Mouse (Mus musculus) MEL (cell line): ENCODE data around the gene Lrp4. TPM values are rescaled to one million over a fixed set of nuclear protein-coding genes. Genes with fewer than 3 reads are reported as not detected.
A peak's percentile ranks its signal among the peaks of the same experiment; 100 is the strongest.

Experiments
- DNase-seq: peaks from one replicate; pipeline ENCODE4 v3.0.0; 2011; ENCODE audit warnings: low read depth, low spot score
- H3K27ac ChIP-seq: 2 replicates; pipeline ENCODE4 v1.5.1; 2012; ENCODE audit warnings: low read depth, mild to moderate bottlenecking, control low read depth, low read length, moderate library complexity; ENCODE audit not compliant: control insufficient read depth
- H3K27me3 ChIP-seq, 2 experiments: fragments of 150-350 bp in 1 of 2; sonication (generic) in 1 of 2; 2 replicates each; pipeline ENCODE4 v1.6.1; 2012; ENCODE audit warnings: low read length in 2 of 2, mild to moderate bottlenecking in 2 of 2, improper control_type of control experiment in 1 of 2, moderate library complexity in 1 of 2; ENCODE audit not compliant: insufficient read depth in 2 of 2, control insufficient read depth in 1 of 2
- H3K36me3 ChIP-seq, 2 experiments: 2 replicates each; pipeline ENCODE4 v1.6.1; 2012 to 2014; ENCODE audit warnings: low read length in 2 of 2, improper control_type of control experiment in 1 of 2, inconsistent platforms in 1 of 2, mild to moderate bottlenecking in 1 of 2; ENCODE audit not compliant: insufficient read depth in 2 of 2, control insufficient read depth in 1 of 2
- H3K4me1 ChIP-seq, 2 experiments: fragments of 150-350 bp in 1 of 2; sonication (generic) in 1 of 2; 2 replicates each; pipeline ENCODE4 v1.6.1; 2012; ENCODE audit warnings: low read length in 2 of 2, improper control_type of control experiment in 1 of 2, mild to moderate bottlenecking in 1 of 2; ENCODE audit not compliant: insufficient read depth in 2 of 2, control insufficient read depth in 1 of 2
- H3K4me3 ChIP-seq, 2 experiments: fragments of 150-350 bp in 1 of 2; sonication (generic) in 1 of 2; 2 replicates each; pipeline ENCODE4 v1.5.1; 2012; ENCODE audit warnings: low read depth in 2 of 2, low read length in 2 of 2, mild to moderate bottlenecking in 2 of 2, moderate library complexity in 2 of 2, control low read depth in 1 of 2, improper control_type of control experiment in 1 of 2; ENCODE audit not compliant: control insufficient read depth in 1 of 2, insufficient read depth in 1 of 2
- H3K79me2 ChIP-seq: 2 replicates; pipeline ENCODE4 v1.6.1; 2012; ENCODE audit warnings: mild to moderate bottlenecking, low read length, moderate library complexity; ENCODE audit not compliant: control insufficient read depth, poor library complexity, insufficient read depth
- H3K9ac ChIP-seq: 2 replicates; pipeline ENCODE4 v1.6.1; 2012; ENCODE audit warnings: low read depth, mild to moderate bottlenecking, control low read depth, low read length, moderate library complexity; ENCODE audit not compliant: control insufficient read depth, poor library complexity, severe bottlenecking
- H3K9me3 ChIP-seq: fragments of 150-350 bp; sonication (generic); replicated peaks from 2 replicates; pipeline ENCODE4 v1.6.1; 2012; ENCODE audit warnings: mild to moderate bottlenecking, low read length, improper control_type of control experiment, moderate library complexity; ENCODE audit not compliant: insufficient read depth
- CHD2 ChIP-seq: IDR thresholded peaks from 2 replicates; pipeline ENCODE4 v1.6.1; 2011; ENCODE audit warnings: low read length, improper control_type of control experiment
- E2F4 ChIP-seq: IDR thresholded peaks from 2 replicates; pipeline ENCODE4 v1.6.1; 2011; ENCODE audit warnings: low read depth, low read length, improper control_type of control experiment, borderline replicate concordance
- ELF1 ChIP-seq: IDR thresholded peaks from 2 replicates; pipeline ENCODE4 v1.6.1; 2014; ENCODE audit warnings: low read depth, mild to moderate bottlenecking, inconsistent platforms, low read length, improper control_type of control experiment, moderate library complexity
- ETS1 ChIP-seq: IDR thresholded peaks from 2 replicates; pipeline ENCODE4 v1.6.1; 2012; ENCODE audit warnings: low read depth, mild to moderate bottlenecking, inconsistent platforms, low read length, improper control_type of control experiment, moderate library complexity
- GABPA ChIP-seq: IDR thresholded peaks from 2 replicates; pipeline ENCODE4 v1.6.1; 2012; ENCODE audit warnings: low read depth, mild to moderate bottlenecking, inconsistent platforms, low read length, improper control_type of control experiment, moderate library complexity
- HCFC1 ChIP-seq: IDR thresholded peaks from 2 replicates; pipeline ENCODE4 v1.6.1; 2012; ENCODE audit warnings: low read depth, mild to moderate bottlenecking, inconsistent platforms, low read length, improper control_type of control experiment, moderate library complexity
- JUND ChIP-seq: IDR thresholded peaks from 2 replicates; pipeline ENCODE4 v1.6.1; 2011; ENCODE audit warnings: low read depth, mild to moderate bottlenecking, improper control_type of control experiment, low read length
- MAX ChIP-seq: IDR thresholded peaks from 2 replicates; pipeline ENCODE4 v1.6.1; 2011; ENCODE audit warnings: low read length, improper control_type of control experiment
- MYB ChIP-seq: IDR thresholded peaks from 2 replicates; pipeline ENCODE4 v1.6.1; 2011; ENCODE audit warnings: mild to moderate bottlenecking, low read depth, low read length, improper control_type of control experiment
- MYC ChIP-seq: IDR thresholded peaks from 2 replicates; pipeline ENCODE4 v1.6.1; 2011; ENCODE audit warnings: low read depth, mild to moderate bottlenecking, low read length, improper control_type of control experiment, moderate library complexity
- NRF1 ChIP-seq: IDR thresholded peaks from 2 replicates; pipeline ENCODE4 v1.6.1; 2014; ENCODE audit warnings: low read depth, mild to moderate bottlenecking, inconsistent platforms, low read length, improper control_type of control experiment, moderate library complexity; ENCODE audit not compliant: poor library complexity, insufficient read depth, severe bottlenecking
- POLR2A ChIP-seq, 2 experiments: IDR thresholded peaks; 2 replicates each; pipeline ENCODE4 v1.6.1; 2011 to 2012; ENCODE audit warnings: low read length in 2 of 2, mild to moderate bottlenecking in 2 of 2, control low read depth in 1 of 2, improper control_type of control experiment in 1 of 2, low read depth in 1 of 2, moderate library complexity in 1 of 2; ENCODE audit not compliant: control insufficient read depth in 1 of 2, insufficient read depth in 1 of 2, poor library complexity in 1 of 2
- POLR2AphosphoS2 ChIP-seq: IDR thresholded peaks from 2 replicates; pipeline ENCODE4 v1.6.1; 2011; ENCODE audit warnings: low read length, improper control_type of control experiment
- POLR2AphosphoS5 ChIP-seq: IDR thresholded peaks from 2 replicates; pipeline ENCODE4 v1.6.1; 2012; ENCODE audit warnings: low read depth, borderline replicate concordance, mild to moderate bottlenecking, inconsistent platforms, low read length, moderate library complexity, mixed read lengths
- SIN3A ChIP-seq: IDR thresholded peaks from 2 replicates; pipeline ENCODE4 v1.6.1; 2012; ENCODE audit warnings: low read length, improper control_type of control experiment, inconsistent platforms
- SMC3 ChIP-seq: IDR thresholded peaks from 2 replicates; pipeline ENCODE4 v1.6.1; 2011; ENCODE audit warnings: low read depth, low read length, improper control_type of control experiment
- TCF12 ChIP-seq: IDR thresholded peaks from 2 replicates; pipeline ENCODE4 v1.6.1; 2014; ENCODE audit warnings: low read depth, mild to moderate bottlenecking, inconsistent platforms, low read length, improper control_type of control experiment, moderate library complexity
- ZKSCAN1 ChIP-seq: IDR thresholded peaks from 2 replicates; pipeline ENCODE4 v1.6.1; 2012; ENCODE audit warnings: low read depth, mild to moderate bottlenecking, inconsistent platforms, low read length, improper control_type of control experiment, moderate library complexity
- ZNF384 ChIP-seq: IDR thresholded peaks from 2 replicates; pipeline ENCODE4 v1.6.1; 2012; ENCODE audit warnings: low read depth, mild to moderate bottlenecking, inconsistent platforms, low read length, improper control_type of control experiment
- polyA plus RNA-seq, 2 experiments: library from polyadenylated mRNA; stranded (reverse) in 1 of 2; unstranded in 1 of 2; fragments of >175 nt in 1 of 2; fragments of >200 nt in 1 of 2; gene quantifications; 2 replicates each; pipeline versions ENCODE4 v1.2.1 to v1.2.4; 2012; ENCODE audit warnings: low replicate concordance in 2 of 2, low read depth in 1 of 2; ENCODE audit not compliant: insufficient read length in 2 of 2, insufficient read depth in 1 of 2, missing spikeins in 1 of 2
- total RNA-seq: library from RNA; depleted of rRNA; stranded (reverse); fragments of 300-350 nt; gene quantifications from 2 replicates; pipeline ENCODE4 v1.2.3, GENCODE M21; 2012

Gene Lrp4
- total and polyA plus RNA-seq, 3 experiments: 1.1 to 2.8 TPM; not detected in 1

GRCm38 (mm10) chr2:91411473-91411872 lies 45.8 kb upstream of the Lrp4 start:
- H3K27me3 ChIP-seq: no peaks in the 10 kb centered on the region
- H3K9me3 ChIP-seq: no peaks in the 10 kb centered on the region
- TF ChIP-seq HCFC1: no peak
- TF ChIP-seq, all 39 proteins: peak for 0
- DNase-seq: no peak
- no peaks in the 10 kb centered on the region for H3K4me1 ChIP-seq
- H3K36me3 ChIP-seq: no peaks in the 10 kb centered on the region
- no peak overlapping the region for H3K9ac ChIP-seq
- H3K27ac ChIP-seq: no peak overlapping the region
- H3K79me2 ChIP-seq: no peaks in the 10 kb centered on the region
- no peak overlapping the region for H3K4me3 ChIP-seq

DNA sequence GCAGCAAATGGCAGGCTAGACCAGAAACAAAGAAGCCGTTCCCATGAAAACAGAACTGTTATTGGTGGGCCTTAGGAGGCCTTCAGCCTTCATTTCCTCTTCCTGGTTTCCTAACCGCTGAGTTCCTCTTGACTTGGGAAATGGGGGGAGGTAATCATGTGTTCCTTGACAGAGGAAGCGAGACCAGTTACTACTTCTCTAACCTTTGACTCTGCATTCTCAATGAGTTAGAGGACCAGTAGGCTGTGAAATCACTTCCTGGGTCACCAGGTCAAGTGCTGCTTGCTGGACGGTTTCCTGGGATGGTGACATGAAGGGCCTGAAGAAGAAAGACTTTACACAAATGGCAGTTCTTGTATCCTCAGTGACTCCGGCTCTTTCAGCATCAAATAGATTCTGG lies 45.0 kb upstream of the Lrp4 start:
- no peaks in the 10 kb centered on the region for H3K27me3 ChIP-seq
- no peak overlapping the region for H3K9ac ChIP-seq
- no peaks in the 10 kb centered on the region for H3K36me3 ChIP-seq
- H3K4me1 ChIP-seq: no peaks in the 10 kb centered on the region
- DNase-seq: peak; percentile 13
- no peaks in the 10 kb centered on the region for H3K9me3 ChIP-seq
- H3K27ac ChIP-seq: no peak overlapping the region
- H3K4me3 ChIP-seq: no peak overlapping the region
- TF ChIP-seq POLR2AphosphoS5: no peak
- TF ChIP-seq ZKSCAN1: no peak
- no peak for TF ChIP-seq ELF1
- TF ChIP-seq MAX: no peak
- TF ChIP-seq TCF12: no peak
- TF ChIP-seq MYC: no peak
- no peak for TF ChIP-seq ETS1
- no peak for TF ChIP-seq E2F4
- TF ChIP-seq SMC3: no peak
- TF ChIP-seq CHD2: no peak
- no peak for TF ChIP-seq POLR2A (IDR thresholded peaks at IDR 0.05; ENCODE audit: control insufficient read depth in 1 of 2, insufficient read depth in 1 of 2, low read depth in 1 of 2, low read length in 2 of 2, poor library complexity in 1 of 2)
- no peak for TF ChIP-seq JUND
- TF ChIP-seq MYB: no peak
- no peak for TF ChIP-seq GABPA
- TF ChIP-seq ZNF384: no peak
- TF ChIP-seq NRF1: no peak
- no peak for TF ChIP-seq POLR2AphosphoS2
- no peak for TF ChIP-seq SIN3A
- H3K79me2 ChIP-seq: no peaks in the 10 kb centered on the region
